Mouse (Mus musculus): ENCODE measurements around the gene P4hb.
"Not testable (repeated sequence)": the region's sequence is repeated elsewhere in the genome, so short reads cannot be mapped to it uniquely, and the experiment has no call there.

P4hb gene

GRCm38 (mm10) chr11:120535145-120535544, 37.9 kb downstream of the P4hb start:
- DNase-seq: no peak

- DNase-seq: no peak
Measured at GRCm38 (mm10) chr11:120534093-120534492, 39.0 kb downstream of the P4hb start.

GRCm38 (mm10) chr11:120531646-120532045, 41.4 kb downstream of the P4hb start:
- DNase-seq: no peak

GRCm38 (mm10) chr11:120530085-120530964, 42.7 kb downstream of the P4hb start, which contains the start of gene Gcgr:
TSS of gene Gcgr (plus strand) at chr11:120530699.
- no peak for DNase-seq

- DNase-seq: no peak
Measured at GRCm38 (mm10) chr11:120528903-120529302, 44.1 kb downstream of the P4hb start.

GRCm38 (mm10) chr11:120527690-120528354, 45.2 kb downstream of the P4hb start:
- DNase-seq: no peak

GRCm38 (mm10) chr11:120525959-120526358, 47.1 kb downstream of the P4hb start:
- no peak for DNase-seq

- DNase-seq: no peak
Measured at GRCm38 (mm10) chr11:120522581-120522980, 50.5 kb downstream of the P4hb start.

GRCm38 (mm10) chr11:120520967-120521540, 52.0 kb downstream of the P4hb start:
- DNase-seq: no peak

- no peak for DNase-seq
Measured at GRCm38 (mm10) chr11:120520498-120520897, 52.6 kb downstream of the P4hb start.

GRCm38 (mm10) chr11:120519738-120520137, 53.3 kb downstream of the P4hb start:
- peak; percentile 64 for DNase-seq

GRCm38 (mm10) chr11:120518558-120518957, 54.5 kb downstream of the P4hb start:
- no peak for DNase-seq

- DNase-seq: peak; percentile 44
Measured at GRCm38 (mm10) chr11:120518027-120518426, 55.0 kb downstream of the P4hb start.

- no peak for DNase-seq
Measured at GRCm38 (mm10) chr11:120517147-120517546, 55.9 kb downstream of the P4hb start.

GRCm38 (mm10) chr11:120515611-120516010, 57.4 kb downstream of the P4hb start:
- peak; percentile 95 for DNase-seq

GRCm38 (mm10) chr11:120514262-120514661, 58.8 kb downstream of the P4hb start:
- not testable (repeated sequence) for DNase-seq

GRCm38 (mm10) chr11:120512790-120513453, 60.1 kb downstream of the P4hb start:
- DNase-seq: no peak

- no peak for DNase-seq
Measured at GRCm38 (mm10) chr11:120510375-120511030, 62.5 kb downstream of the P4hb start.

Measured in lung, postnatal 14 days (tissue).